Mouse (Mus musculus) forebrain, embryonic 16.5 days (tissue): ENCODE data around the gene Poglut1. TPM values are rescaled to one million over a fixed set of nuclear protein-coding genes. Genes with fewer than 3 reads are reported as not detected.

ENCODE experiments used
- ATAC-seq: fragments of 200-750 bp; cut with Nextera tagmentation; 2 replicates; pipeline ENCODE4 v1.8.0; 2017; ENCODE audit warnings: mild to moderate bottlenecking, moderate library complexity
- H3K27ac ChIP-seq: fragments of 300-500 bp; sonication (generic); 2 replicates; pipeline ENCODE4 v1.5.1; 2014; ENCODE audit warnings: low read length, control low read depth
- H3K27me3 ChIP-seq: fragments of 300-500 bp; sonication (generic); replicated peaks from 2 replicates; pipeline ENCODE4 v1.6.1; 2014; ENCODE audit warnings: low read length; ENCODE audit not compliant: control insufficient read depth, insufficient read depth
- H3K36me3 ChIP-seq: fragments of 300-500 bp; sonication (generic); 2 replicates; pipeline ENCODE4 v1.6.1; 2014; ENCODE audit not compliant: control insufficient read depth, insufficient read depth
- H3K4me1 ChIP-seq: fragments of 300-500 bp; sonication (generic); replicated peaks from 2 replicates; pipeline ENCODE4 v1.6.1; 2014; ENCODE audit warnings: low read length; ENCODE audit not compliant: control insufficient read depth, insufficient read depth
- H3K4me2 ChIP-seq: fragments of 300-500 bp; sonication (generic); 2 replicates; pipeline ENCODE4 v1.6.1; 2014; ENCODE audit warnings: mild to moderate bottlenecking, low read length, control low read depth
- H3K4me3 ChIP-seq: fragments of 300-500 bp; sonication (generic); replicated peaks from 2 replicates; pipeline ENCODE4 v1.5.1; 2014; ENCODE audit warnings: mild to moderate bottlenecking, low read length, control low read depth
- H3K9ac ChIP-seq: fragments of 300-500 bp; sonication (generic); replicated peaks from 2 replicates; pipeline ENCODE4 v1.6.1; 2014; ENCODE audit warnings: low read depth, low read length, control low read depth
- H3K9me3 ChIP-seq: fragments of 300-500 bp; sonication (generic); 2 replicates; pipeline ENCODE4 v1.6.1; 2016; ENCODE audit warnings: low read length; ENCODE audit not compliant: control insufficient read depth
- WGBS: fragments of 180-500 bp; shearing (Covaris S2); extraction: QIAGEN DNeasy Blood & Tissue Kit; methylation state at CpG from one replicate; pipeline ENCODE4 v1.1.7; 2014; 5-methylcytosine and 5-hydroxymethylcytosine counted together
- polyA plus RNA-seq: library from polyadenylated mRNA; unstranded; fragments of >200 nt; fragmentation: Nextera tagmentation; extraction: Ambion mirVana; gene quantifications from 2 replicates; pipeline ENCODE4 v1.2.1, GENCODE M21; 2015

The Poglut1 gene
- 66.0 and 70.5 TPM in 2 replicates for polyA plus RNA-seq

DNA sequence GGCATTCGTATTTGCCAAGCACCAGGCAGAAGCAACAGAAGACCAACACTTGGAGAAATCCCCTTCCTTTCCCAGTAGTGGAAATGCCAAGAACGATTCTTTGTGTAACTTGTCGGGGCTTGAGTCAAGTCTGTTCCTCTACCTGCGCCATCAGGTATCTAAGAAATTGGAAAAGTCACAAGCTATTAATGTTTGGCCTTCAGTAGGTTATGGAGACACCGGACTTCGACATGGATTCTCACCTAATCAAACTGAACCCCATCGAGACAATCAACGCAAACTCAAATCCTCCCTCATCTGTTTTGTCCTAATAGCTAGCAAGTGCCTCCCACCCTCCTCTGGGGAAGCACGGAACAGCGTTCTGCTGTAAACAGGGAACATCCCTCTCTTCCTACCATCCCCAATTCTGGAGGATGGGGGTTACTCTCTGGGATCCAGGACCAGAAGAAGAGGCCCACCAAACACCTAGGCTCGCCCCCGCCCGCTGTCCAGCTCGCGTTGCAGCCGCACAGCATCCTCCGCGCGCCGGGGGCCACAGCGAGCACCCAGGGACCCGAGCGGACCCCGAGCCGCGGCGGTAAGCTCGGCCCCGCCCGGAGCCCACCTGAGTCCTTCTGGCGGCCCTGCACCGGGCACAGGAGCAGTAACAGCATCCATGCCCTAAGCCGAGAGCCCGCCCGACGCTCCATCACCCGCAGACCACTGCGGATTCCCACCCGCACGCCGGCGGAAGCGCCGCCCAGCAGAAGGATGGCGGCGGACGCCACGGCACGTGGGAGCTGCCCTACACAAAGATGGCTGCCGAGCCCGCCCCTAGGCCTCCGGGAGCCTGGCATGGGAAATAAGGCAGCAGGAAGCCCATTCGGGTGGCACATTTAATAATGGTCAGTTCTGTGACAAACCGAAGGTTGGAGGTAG, at the start of gene Poglut1:
Gene Poglut1, minus strand, starts transcription at position 780 of the 918 bp plus-strand sequence.
- H3K4me3 ChIP-seq: peak within 1 kb of the TSS; percentile 92
- no peaks in the 10 kb centered on the region for H3K9me3 ChIP-seq
- H3K4me1 ChIP-seq: peaks cover 16% of the 10 kb centered on the region
- H3K27me3 ChIP-seq: peaks cover 4% of the 10 kb centered on the region
- peak within 1 kb of the TSS; percentile 79 for H3K4me2 ChIP-seq
- 0 out of 2 replicates have a peak, but pooled peaks cover 2% of the 10 kb centered on the region for H3K36me3 ChIP-seq
- peak within 1 kb of the TSS; percentile 94 for H3K9ac ChIP-seq
- peak; percentile 98 for ATAC-seq
- 2% methylated on average over 54 of the region's 54 CpGs for WGBS
- H3K27ac ChIP-seq: peak within 1 kb of the TSS; percentile 20; the same call in 1 of the 2 replicates

DNA sequence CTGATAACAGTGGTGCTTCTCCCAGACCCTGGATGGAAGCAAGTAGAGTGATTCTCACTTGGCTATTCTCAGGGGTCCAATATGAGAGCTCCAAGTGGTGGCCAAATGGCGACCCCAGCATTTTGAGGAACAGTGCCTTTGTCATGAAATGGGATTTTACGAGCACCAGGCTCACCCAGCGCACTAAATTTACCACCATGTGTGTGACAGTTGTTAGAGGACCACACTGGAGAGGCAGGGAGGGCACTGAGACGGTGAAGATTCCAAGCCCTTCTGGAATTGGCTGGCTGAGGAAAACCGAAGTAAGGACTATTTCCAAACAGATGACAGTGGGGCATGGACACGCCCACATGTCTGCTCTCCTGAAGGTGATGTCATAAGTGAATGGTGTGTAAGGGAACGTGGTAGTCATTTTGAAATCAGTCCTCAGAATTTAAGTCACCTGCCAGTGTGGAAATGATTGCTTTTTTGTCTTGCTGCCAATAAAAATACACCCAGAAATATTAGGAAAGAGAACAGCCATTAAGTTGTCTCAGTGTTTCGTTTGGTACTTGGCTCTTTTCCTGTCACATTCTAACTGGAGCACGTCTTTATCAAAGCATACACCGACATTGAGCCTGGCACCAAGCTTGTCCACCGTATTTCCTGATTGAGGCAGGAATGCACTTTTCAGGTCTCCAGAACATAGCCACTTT, 49.1 kb upstream of the Poglut1 start:
- Histone ChIP-seq H3K9ac (no peak overlapping the region), H3K27ac (no peak overlapping the region), H3K4me1 (no peaks in the 10 kb centered on the region)

DNA sequence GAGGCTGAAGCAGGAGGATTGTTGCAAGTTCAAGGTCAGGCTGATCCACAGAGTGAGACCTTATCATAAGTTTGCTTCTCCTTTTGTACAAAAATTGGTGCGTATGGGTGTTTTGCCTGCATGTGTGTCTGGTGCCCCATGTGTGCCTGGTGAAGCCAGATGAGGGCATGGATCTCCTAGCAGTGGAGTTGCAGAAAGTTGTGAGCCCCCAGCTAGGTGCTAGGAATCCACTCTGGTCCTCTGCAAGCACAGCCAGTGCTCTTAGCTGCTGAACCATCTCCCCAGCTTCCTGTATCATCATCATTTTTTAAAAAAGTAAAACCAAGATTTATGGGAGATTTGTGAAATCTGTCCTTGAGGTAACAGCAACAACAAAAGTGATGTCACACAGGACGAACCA, 46.6 kb upstream of the Poglut1 start:
- WGBS: 95% methylated on average over 2 of the region's 2 CpGs
- H3K9me3 ChIP-seq: no peaks in the 10 kb centered on the region

More for the DNA sequence above, 49.1 kb upstream of the Poglut1 start:
- 79% methylated on average over 11 of the region's 11 CpGs for WGBS
- no peaks in the 10 kb centered on the region for H3K27me3 ChIP-seq
- H3K36me3 ChIP-seq: no peaks in the 10 kb centered on the region
- H3K9me3 ChIP-seq: no peaks in the 10 kb centered on the region
- no peak overlapping the region for H3K4me2 ChIP-seq
- no peak for ATAC-seq
- H3K4me3 ChIP-seq: no peak overlapping the region

DNA sequence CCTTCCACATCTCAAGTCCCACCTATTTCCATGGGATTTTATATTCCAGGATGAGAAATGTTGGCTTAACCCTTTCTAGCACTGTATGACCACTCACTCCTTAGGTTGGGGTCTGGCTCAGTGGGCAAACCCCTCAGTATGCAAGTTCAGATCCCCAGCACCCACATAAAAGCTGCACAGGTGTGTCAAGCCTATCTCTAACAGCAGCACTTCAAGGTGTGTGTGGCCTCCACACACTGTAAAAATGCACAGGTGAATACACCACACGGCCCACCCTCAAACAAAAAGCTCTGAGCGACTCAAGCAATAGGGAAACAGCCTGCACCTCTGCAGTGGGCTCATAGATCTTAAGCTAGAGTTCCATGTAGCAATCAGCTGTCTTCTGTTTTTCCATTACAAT, 46.0 kb upstream of the Poglut1 start:
- Histone ChIP-seq H3K27ac (no peak overlapping the region), H3K27me3 (no peaks in the 10 kb centered on the region), H3K4me2 (no peak overlapping the region), H3K9me3 (no peaks in the 10 kb centered on the region), H3K4me3 (no peak overlapping the region), H3K9ac (no peak overlapping the region), H3K36me3 (peaks cover 2% of the 10 kb centered on the region; the same call in 1 of the 2 replicates), H3K4me1 (no peaks in the 10 kb centered on the region)
- ATAC-seq: no peak
- 81% methylated on average over 2 of the region's 2 CpGs for WGBS

More for the DNA sequence above, 46.6 kb upstream of the Poglut1 start:
- no peak overlapping the region for H3K4me3 ChIP-seq
- no peak for ATAC-seq
- H3K4me2 ChIP-seq: no peak overlapping the region
- H3K9ac ChIP-seq: no peak overlapping the region
- no peaks in the 10 kb centered on the region for H3K4me1 ChIP-seq
- no peaks in the 10 kb centered on the region for H3K27me3 ChIP-seq
- peaks cover 2% of the 10 kb centered on the region; the same call in 1 of the 2 replicates for H3K36me3 ChIP-seq
- H3K27ac ChIP-seq: no peak overlapping the region

DNA sequence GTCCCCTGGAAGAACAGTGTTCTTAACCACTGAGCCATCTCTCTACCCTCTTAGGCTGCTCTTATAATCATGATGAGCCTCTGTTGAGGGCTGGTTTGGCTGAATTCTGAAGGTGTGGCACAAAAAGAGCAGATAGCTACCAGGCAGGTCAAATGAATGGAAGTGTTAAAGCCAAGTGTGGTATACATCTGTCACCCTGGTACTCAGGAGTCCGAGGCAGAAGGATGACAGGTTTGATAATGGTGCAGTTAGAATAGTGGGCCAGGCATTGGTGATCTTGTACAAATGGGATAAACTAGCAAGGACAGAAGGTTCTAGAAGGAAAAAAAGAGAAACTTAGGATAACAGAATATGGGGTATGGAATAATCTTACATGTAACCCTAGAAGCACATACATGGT, 44.4 kb upstream of the Poglut1 start:
- no peaks in the 10 kb centered on the region for H3K4me1 ChIP-seq
- H3K36me3 ChIP-seq: peaks cover 2% of the 10 kb centered on the region; the same call in 1 of the 2 replicates
- H3K4me3 ChIP-seq: no peak overlapping the region
- no peaks in the 10 kb centered on the region for H3K9me3 ChIP-seq
- H3K27me3 ChIP-seq: no peaks in the 10 kb centered on the region
- ATAC-seq: no peak
- H3K9ac ChIP-seq: no peak overlapping the region
- 97% methylated on average over 1 of the region's 1 CpGs for WGBS
- H3K4me2 ChIP-seq: no peak overlapping the region
- no peak overlapping the region for H3K27ac ChIP-seq

DNA sequence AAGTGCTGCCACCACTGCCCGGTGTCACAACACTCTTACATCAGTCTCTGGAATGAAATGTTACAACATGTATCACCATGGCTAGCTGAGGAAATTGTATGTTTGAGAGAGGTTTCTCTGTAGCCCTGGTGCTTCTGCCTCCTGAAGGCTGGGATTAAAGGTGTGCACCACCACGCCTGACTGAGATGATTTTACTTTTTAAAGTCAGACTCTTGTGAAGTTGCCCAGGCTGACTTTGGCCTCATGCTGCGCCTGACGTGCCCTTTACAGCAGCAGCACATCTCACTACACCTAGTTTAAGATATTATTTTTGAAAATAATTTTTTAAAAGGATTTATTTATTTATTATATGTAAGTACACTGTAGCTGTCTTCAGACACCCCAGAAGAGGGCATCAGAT, 42.9 kb upstream of the Poglut1 start:
- Histone ChIP-seq H3K27ac (no peak overlapping the region), H3K4me1 (no peaks in the 10 kb centered on the region), H3K4me3 (no peak overlapping the region), H3K27me3 (no peaks in the 10 kb centered on the region), H3K9me3 (no peaks in the 10 kb centered on the region), H3K9ac (no peak overlapping the region), H3K36me3 (peaks cover 9% of the 10 kb centered on the region; the same call in 1 of the 2 replicates), H3K4me2 (no peak overlapping the region)
- 96% methylated on average over 4 of the region's 4 CpGs for WGBS
- no peak for ATAC-seq

DNA sequence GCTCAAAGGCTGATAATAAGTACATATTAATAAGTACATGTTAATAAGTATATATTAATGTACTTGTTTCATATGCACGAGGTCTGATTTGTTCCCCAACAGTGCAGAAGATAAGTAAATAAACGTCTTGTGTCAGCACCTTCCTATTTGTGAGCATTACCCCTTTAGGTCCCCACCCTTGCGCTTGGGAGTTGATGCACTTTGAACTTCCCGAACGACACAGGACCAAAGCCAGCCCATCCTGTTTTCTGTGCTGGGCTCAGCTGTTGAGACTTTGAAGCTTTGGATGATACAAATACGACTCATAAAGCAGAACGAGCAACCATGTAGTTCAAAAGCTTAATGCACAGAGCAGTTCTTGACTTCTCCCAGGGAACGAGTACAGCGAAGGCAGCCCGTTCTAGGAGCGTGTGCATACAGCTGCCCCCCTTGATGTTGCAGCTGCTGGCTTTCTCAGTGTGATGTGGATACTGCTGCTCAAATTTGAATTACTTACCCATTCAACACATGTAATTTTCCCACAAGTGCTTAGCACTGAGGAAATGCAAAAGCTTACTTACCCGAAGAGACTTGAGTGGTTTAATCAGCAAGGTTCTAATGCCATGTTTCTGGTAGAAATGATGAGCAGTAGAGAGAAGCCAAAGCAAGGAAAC, 42.1 kb upstream of the Poglut1 start:
- WGBS: 82% methylated on average over 12 of the region's 12 CpGs
- Histone ChIP-seq H3K27me3 (no peaks in the 10 kb centered on the region), H3K4me3 (no peak overlapping the region), H3K9me3 (no peaks in the 10 kb centered on the region), H3K4me1 (no peaks in the 10 kb centered on the region), H3K9ac (no peak overlapping the region), H3K4me2 (no peak overlapping the region), H3K36me3 (peaks cover 10% of the 10 kb centered on the region; the same call in 1 of the 2 replicates), H3K27ac (no peak overlapping the region)
- ATAC-seq: peak; percentile 90

DNA sequence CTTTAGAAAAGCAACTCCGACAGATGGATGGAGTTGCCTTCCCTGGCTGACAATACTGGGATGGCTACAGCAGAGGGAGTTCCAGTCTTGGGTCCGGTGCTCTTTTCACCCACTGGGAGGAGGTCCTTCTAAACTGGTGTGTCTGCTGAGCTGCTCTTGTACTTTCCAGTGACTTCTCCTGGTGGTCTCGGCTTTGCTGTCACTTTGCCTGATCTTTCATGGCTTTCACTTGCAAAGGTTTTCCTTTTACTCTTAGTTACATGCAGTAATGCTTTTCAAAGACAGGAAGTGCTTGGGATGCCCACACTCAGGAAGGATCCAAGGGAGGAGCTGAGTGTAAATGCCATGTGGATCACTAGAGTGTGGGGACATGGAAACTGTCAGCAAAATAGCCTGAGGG, 41.4 kb upstream of the Poglut1 start:
- no peak overlapping the region for H3K27ac ChIP-seq
- peaks cover 14% of the 10 kb centered on the region for H3K36me3 ChIP-seq
- no peak for ATAC-seq
- no peaks in the 10 kb centered on the region for H3K27me3 ChIP-seq
- 88% methylated on average over 3 of the region's 3 CpGs for WGBS
- H3K9me3 ChIP-seq: no peaks in the 10 kb centered on the region
- no peak overlapping the region for H3K9ac ChIP-seq
- no peaks in the 10 kb centered on the region for H3K4me1 ChIP-seq
- H3K4me3 ChIP-seq: no peak overlapping the region
- H3K4me2 ChIP-seq: no peak overlapping the region

DNA sequence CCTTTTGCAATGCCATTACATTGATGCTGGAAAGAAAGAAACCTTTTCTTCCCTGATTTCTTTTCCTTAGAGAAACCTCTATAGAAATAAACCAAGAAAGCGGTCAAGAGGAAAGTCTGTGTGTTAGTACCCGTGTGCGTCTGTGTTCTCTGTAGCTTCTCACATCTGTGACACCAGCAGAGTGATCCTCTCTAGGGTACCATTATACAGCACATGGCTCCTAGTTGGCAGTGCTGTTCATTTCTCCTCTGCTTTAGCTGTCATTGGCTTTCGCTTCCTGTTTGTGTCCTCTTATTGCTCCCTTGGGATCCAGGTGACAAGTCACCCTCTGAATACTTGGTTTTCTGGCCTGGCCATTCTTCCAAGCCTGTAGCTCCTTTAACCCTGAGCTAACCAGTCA, 37.5 kb upstream of the Poglut1 start:
- Histone ChIP-seq H3K4me3 (no peak overlapping the region), H3K36me3 (peaks cover 20% of the 10 kb centered on the region), H3K27me3 (no peaks in the 10 kb centered on the region), H3K27ac (no peak overlapping the region), H3K4me1 (no peaks in the 10 kb centered on the region), H3K4me2 (no peak overlapping the region), H3K9me3 (no peaks in the 10 kb centered on the region), H3K9ac (no peak overlapping the region)
- WGBS: 91% methylated on average over 4 of the region's 4 CpGs
- no peak for ATAC-seq
